Mouse (Mus musculus): ENCODE data around the gene Eef2kmt.
"Not testable (repeated sequence)": the region's sequence is repeated elsewhere in the genome, so short reads cannot be mapped to it uniquely, and the experiment has no call there.

The Eef2kmt gene

DNA sequence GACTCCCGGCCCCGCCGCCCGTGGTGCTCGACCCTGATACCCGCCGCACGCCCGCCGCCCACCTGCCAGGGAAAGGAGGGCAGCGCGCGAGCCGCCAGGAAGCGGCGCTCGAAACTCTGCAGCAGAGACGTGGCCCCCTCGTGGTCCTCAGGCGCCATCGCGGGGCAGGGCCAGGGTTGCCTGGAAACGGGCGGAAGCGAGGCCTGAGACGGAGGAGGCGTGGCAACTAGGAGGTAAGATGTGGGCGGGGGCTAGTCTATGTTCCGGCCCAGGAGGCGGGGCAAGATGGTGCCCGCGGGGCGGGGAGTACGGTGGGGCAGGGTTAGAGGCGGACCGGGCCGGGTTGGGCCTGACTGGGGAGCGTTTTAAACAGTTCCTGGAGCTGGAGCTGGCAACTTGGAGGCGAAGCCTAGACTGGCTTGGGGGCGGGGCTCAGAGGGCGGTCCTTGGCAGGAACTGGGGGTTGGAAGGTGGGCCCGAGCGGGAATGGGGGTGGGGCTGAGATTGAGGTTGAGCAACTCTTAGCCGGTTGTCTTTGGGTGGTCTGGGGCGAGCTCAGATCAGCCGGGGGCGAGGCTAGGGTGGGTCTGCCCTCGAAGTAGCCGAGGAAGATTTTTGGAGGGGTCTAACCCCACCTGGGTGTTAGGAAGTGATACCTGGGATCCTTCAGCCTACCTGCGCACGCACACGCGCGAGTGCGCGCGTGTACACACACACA is at the start of gene Eef2kmt:
Gene Eef2kmt (minus strand): TSS at position 205 of the 718 bp plus-strand sequence.
- peak; percentile 90 to 95 for DNase-seq

DNA sequence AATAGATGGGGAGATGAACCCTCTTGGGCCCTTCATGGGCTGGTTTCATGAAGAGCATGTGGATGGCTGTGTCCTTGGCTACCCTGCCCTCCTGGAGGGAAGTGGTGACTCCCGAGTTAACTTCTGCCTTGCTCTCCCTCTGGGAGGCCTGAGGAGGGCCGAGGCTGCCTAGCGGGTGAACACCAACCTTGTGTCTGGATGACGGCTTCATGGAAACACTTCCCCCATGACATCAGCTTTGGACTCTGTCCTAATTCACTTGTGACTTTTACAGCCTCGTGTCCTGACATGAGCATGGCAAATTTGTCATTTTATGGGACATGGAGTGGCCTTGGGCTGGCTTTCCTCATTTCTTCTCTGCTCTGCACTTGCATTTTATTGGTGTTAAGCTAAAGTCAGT is 39.5 kb upstream of the Eef2kmt start:
- DNase-seq, result no peak

DNA sequence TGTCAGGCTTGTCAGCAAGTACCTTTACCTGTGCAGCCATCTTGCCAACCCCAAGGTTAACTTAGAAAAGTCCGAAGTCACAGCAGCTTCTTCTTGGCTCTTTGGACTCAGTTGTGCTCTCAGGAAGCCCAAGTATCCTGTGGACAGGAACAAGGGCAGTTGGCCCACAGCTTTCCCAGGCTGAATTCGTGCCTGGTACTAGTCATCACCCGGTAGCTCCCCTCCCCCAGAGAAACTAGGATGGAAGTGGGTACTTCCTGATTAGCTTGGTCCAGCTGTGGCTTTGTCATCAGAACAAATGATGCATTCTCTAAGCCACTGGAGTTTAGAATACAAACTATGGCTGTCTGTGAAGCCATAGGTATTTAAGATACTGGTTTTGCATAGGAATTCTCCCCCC is 29.6 kb upstream of the Eef2kmt start:
- DNase-seq, result no peak

DNA sequence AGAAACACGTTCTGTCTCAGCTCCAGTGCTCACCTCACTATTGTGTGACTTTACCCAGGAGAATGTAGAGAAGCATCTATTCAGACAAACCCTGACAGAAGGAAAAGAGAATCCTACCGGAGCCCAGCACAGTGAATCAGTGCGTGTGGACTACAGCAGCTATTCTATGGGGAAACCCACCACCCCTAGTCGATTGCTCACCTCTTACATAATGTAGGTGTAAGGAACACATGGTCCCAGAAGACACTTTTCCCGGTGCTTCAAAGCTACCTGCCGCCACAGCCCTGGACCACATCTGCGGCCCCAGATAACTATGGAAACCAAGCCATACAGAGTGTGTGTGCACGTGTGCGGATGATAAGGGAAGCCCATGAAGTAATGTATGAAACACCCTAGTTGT is 26.9 kb upstream of the Eef2kmt start:
- DNase-seq, result no peak

DNA sequence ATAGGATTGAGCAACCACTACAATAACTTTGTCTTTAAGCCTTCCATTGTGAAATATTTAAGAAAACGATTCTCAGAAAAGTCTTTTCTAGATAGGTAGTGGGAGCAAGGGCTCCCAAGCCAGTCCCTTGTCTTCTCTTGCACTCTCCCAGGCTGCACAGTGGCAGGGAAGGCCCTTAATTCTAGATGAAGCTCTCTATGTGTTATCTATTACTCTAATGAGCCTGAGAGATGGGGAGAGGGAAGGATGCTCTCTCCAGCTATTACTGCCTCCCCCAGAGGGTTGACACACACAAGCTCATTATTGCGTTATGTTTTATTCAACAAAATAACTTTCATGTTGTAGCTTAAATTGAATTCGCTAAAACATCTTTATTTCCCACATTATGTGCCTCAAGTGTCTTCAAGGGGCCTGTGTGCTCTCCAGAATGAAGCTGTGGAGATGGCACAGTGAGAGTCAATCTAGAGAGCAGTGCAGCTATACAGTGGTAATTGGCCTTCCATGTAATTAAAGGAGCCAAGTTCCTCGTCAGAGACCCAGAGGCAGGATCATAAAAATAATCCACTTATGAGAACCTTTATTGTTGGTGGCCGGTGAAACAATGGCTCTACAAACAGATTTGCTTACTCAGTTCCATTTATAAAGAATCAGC is 23.9 kb upstream of the Eef2kmt start:
- no peak for DNase-seq

DNA sequence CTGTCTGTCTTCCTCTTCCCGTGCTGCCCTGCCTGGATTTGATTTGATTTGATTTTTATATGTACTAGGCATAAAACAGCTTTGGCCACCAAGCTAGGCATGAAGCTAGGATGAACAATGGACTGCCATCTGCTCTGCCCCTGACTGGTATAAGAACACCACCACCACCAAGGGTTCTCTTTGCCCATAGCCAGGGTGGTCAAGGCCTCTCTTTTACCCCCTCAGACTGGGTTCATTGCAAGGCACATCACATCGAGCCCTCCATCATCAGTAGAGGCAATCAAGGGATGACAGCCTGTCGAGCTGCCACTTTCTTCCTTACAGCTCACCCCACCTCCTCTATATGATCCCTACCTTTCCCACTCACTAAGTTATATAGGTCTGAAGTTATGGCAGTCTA is 16.6 kb upstream of the Eef2kmt start:
- no peak for DNase-seq

DNA sequence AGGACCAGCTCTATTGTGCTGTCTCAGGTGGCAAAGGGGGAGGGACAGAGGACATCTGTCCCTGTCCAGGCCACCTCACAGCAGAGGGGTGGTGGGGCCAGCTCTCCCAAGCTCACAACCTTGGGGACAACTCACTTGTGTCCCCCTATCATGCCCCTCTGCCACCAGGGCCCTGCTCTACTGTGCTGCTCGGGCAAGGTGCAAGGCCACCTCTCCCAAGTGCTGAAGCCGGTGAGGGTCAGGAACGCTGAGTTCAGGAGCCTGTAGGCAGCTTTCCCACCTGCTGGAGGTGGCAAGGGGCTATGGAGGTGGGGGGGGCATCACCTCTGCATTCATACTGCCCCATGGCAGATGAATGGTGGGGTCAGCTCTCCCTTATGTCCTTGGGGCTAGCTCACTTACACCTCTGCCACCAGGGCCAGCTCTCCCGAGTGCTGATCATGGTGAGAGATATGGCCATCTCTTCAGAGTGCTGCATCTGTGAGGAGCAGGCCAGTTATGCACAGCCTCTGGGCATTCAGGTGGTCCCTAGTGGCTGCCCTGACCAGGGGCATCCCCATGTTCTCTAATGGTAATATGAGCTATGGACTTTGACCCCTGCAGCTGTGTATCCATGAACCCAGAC is 15.7 kb upstream of the Eef2kmt start:
- no peak for DNase-seq

DNA sequence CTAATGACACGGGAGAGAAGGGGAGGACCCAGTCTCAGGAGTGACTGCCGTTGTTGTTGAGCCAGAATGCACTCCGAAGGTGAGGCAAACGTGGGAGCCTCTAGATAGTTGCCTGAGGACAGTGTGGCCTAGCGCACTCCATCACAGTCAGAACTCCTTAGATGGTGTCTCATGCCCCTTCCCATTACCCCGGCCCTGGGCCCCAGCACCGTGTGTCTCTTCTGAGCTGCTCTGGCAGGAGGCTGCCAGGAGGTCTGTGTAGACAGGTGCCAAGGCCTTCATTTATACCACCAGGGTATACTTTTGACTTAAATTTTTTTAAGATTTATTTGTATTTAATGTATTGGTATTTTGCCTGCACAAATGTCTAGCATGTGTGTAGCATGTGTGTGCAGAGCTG is 8.1 kb upstream of the Eef2kmt start:
- DNase-seq, result no peak

DNA sequence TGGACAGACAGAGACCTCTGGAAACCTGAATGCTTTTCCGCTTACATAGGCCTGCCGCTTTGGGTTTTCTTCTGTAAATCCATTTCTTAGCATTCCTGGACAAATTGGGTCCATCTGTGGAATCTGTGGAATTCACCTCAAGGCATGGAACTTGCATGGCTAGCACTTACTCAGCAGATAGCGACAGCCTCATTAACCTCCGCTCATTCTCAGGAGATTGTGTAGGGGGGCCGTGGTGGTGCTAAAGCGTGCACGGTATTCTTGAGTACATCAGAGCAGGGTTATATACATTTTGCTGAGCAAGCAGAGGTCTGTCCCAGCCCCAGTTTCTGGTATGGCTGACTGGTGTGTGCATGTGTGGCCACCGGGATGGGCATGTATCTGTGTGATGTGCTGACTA is 7.4 kb upstream of the Eef2kmt start:
- no peak for DNase-seq

DNA sequence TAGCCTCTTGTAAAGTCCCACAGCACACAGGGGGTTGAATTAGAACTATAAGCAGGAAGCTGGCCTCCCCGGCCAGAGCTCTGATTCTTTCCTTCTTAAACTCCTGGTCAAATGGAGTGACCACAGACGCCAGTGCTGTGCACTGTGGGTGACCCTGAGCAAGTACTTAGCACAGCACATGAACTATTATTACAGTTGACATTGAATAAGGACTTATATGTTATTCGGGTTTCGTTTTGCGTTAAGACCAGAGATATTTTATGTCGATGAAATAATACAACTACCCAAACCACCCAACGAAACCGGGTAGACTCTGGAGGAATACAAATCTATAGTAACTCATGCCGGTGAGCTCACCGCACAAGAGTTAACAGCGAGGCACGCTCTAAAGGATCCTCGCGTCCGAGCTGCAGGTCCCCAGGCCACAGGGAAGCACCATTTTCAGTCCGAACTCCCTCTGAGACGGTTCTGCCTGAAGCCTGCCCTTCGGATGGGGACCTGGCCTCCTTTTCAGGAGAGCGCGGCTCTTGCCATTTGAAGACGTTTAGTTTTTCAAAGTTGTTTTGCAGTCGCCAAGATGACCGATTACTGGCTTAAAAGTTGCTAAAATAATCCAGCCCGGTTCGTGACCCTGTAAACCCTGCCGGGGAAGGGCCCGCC is 572 bp downstream of the Eef2kmt start:
- DNase-seq, result no peak

DNA sequence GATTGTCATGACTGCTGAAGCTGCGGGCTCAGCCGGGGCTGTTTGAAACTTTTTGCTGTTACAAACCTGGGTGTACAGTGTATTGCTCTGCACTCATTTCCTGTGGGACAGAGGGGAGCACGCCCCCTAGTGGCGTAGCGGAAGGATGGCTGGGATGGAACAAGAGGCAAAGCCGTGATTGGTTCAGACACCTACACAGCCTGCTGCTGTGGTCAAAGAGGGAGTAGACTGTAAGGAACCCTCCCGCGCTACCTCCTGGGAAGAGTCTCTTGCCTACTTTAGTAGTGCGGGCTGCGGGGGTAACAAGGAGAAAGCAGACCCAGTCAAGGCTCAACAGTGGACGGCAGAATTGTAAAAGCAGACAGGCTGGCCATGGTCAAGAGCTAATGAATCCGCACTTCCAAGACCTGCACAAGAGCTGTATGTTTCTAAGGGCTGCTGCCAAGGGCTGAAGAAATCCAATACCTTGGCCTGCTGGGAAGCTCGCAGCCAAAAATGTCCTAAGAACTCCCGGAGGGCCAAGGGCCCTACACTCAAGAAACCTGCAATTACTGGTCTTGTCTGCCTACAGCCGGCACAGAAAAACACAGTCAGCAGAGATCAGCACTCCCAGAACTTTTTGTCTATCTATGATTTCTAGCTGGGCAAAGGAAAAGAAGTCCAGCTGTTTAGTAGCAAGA is 1.3 kb downstream of the Eef2kmt start:
- peak; percentile 51 to 73 for DNase-seq

DNA sequence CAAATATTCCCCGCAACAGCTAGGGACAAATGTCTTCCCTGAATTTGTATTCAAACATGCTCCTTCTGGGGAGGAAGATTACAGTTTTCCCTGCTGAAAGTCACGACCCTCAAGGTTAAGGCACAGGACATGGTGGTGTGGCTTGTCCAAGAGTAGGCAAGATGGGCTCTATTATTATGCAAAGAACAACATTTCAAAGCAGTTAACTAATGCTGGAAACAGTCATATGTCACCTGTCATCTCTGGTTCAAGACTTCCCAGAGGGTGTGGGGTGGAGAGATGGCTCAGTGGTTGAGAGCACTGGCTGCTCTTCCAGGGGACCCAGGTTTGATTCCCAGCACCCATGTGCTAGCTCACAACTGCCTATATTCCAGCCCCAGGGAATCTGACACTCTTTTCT is 3.5 kb downstream of the Eef2kmt start:
- no peak for DNase-seq

DNA sequence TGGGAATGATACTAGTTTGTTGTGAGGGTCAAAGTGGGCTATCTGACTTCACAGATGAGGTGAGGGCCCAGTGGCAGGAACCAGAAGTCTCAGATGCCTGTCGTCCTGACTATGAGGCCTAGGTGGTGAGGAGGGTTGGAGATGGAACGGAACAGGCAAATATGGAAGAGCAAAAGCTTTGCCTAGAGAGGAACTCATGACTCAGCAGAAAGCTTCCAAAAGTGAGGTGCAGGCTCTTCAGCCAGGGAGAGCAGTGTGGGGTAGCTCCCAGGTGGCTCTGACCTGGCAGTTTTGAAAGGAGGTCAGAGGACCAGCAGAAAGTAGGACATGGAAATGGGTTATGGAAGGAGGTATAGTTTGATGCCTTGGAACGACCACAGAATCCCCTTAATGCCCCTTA is 4.9 kb downstream of the Eef2kmt start:
- DNase-seq, result no peak

DNA sequence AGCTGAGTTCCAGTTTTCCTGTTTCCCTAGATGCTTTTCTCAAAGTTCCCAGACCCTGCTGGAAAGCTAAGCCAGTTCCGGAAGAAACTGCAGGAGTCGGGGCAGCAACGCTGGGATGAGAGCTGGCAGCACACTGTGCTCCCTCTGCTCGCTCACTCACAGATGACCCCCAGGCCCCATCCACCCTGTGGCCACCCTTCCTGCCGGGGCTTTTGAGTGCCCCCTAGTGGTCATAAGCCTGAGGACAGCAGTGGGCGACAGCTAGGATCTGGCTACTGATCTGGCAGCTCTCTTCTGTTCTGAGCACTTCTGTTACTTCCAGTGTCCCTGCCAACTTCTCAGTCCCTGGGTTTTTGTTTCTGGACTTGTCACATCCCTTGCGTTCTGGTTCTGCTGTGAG is 11.4 kb downstream of the Eef2kmt start:
- peak; percentile 50 to 70 for DNase-seq

DNA sequence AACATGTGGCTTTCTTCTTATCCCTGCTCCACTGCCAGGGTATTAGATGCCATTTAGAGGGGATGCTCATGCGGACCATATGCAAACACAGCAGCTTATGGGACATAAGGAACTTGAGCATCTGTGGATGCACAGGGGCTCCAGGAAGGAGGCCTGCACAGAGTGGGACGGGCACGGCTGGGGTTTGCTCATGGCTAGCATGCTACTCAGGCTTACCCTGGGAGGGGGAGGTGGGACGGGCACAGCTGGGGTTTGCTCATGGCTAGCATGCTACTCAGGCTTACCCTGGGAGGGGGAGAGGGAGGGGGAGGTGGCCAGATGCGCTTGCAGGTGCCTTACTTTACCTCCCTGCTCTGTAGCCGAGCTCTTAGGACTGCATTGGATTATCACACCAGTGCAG is 12.9 kb downstream of the Eef2kmt start:
- DNase-seq, result no peak

DNA sequence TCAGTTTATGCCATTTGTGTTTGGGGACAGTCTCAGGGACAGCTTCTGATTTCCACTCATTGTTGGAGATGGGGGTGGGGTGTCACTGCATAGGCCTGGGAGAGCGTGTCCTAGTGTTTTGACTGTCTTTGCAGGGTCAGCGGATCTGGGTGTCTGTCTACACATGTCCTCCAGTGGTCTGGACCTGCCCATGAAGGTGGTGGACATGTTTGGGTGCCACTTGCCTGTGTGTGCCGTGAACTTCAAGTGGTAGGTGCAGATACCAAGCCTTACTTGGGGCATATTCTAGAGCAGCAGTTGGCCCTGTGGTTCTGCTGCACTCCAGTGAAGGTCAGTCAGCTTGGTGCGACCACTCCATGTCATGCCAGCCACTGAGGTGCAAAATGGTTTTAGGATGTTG is 13.4 kb downstream of the Eef2kmt start:
- no peak for DNase-seq

DNA sequence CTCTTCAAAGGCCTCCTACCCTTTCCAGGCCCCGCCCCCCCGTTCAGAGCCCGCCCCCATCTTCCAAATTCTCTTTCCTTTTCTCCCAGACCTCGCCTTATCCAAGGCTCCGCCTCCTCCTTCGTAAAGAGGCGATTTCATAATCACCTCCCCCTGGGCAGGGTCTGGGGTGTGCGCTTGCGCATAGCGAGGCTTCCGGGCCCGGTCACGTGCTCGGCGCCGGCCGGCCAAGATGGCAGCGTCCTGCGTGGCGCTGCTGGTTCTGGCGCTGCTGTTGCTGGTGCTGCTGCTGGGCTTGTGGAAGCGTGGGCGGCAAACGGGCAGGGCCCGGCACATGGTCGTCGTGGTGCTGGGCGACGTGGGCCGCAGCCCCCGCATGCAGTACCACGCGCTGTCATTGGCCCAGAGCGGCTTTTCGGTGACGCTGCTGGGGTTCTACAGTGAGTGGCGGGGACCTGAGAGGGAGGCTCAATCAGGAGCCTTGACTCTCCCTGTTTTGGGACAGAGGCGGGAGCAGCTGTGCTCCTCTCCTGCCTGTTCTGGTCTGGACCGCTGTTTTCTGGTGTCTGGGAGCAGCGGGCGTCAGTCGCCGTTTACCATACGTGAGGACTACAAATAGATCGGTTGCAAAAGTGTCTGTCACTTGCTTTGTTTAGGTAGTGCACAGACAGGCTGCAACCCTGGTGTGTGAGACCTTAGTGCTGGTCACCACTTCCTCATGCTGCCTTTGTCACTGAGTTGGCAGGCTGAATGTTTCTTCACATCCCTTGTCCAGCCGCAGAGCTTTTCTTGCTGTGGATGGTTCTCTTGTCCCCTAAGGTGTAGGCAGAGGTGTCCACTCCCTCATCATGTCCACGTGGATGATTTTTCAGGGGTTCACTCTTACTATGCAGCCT is 22.1 kb downstream of the Eef2kmt start, which contains the start of gene Alg1:
Gene Alg1 (plus strand): TSS at position 204 of the 896 bp plus-strand sequence.
- DNase-seq, result peak; percentile 94 to 97

DNA sequence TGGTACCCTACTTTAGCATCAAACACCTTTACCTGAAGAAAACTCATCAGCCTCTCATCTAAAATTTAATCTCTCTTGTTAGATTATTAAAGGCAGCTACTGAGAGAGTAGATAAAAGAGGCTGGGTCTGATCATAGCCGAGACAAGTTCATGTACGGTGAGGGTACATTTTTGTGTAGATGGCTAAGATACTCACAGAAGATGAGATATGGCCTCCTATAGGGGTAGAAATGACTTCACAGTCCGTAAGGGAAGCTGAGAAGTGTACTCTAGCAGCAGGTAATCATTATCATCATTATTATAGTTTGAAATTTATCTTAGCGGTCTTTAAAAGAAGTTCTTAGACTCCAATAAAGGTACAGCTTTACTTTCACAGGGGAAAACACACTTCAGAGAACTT is 22.8 kb downstream of the Eef2kmt start:
- DNase-seq, result no peak

DNA sequence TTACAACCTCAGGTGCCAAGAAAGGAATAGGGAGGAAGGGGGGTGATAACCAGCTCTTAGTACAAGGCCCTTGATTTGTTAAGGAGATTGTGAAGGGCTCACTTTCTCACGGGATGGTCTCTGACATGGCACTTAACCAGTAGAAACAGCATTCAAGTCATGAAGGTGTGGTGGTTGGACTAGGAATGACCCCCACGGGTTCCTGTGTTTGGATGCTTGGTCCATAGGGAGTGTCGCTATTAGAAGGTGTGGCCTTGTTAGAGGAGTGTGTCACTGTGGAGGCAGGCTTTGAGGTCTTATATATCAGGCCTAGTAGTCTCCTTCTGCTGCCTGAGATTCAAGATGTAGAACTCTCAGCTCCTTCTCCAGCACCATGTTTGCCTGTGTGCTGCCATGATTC is 27.7 kb downstream of the Eef2kmt start:
- DNase-seq, result not testable (repeated sequence)

DNA sequence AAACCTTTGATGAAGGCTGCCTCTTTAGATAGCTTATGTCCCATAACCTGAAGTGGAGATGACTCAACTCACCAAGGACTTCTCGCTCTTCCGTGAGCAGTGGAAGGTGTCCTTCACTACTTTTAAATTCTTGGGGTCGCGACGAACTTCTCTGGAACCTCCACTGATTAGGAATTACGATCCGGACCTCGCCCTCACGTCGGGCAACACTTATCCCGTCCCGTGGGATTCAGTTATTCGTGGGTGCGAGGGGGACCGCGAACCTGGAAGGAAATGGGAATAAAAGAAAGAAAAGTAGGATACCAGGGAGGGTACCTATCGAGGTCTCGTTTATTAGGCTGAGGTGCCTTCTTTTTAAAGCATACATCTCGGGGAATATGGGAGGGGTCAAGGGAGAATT is 28.3 kb downstream of the Eef2kmt start:
- not testable (repeated sequence) for DNase-seq

DNA sequence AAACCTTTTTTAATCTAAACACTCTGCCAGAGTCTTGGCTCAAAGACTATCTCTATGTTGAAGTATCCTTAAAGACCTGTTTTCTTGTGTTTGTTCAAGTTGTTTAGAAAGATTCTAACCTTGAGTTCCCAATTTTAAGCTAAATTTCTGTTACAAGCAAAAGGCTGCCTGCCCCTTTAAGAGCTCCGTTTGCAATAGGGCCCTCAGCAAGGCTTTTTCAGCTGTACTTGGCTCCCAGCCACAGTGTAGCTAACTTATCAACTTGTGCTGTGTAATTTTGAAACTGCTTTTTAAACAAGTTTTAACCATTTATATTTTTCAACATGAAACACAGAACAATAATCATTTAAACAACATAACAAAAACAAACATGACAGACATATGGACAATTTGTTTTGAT is 29.2 kb downstream of the Eef2kmt start:
- DNase-seq, result not testable (repeated sequence)

DNA sequence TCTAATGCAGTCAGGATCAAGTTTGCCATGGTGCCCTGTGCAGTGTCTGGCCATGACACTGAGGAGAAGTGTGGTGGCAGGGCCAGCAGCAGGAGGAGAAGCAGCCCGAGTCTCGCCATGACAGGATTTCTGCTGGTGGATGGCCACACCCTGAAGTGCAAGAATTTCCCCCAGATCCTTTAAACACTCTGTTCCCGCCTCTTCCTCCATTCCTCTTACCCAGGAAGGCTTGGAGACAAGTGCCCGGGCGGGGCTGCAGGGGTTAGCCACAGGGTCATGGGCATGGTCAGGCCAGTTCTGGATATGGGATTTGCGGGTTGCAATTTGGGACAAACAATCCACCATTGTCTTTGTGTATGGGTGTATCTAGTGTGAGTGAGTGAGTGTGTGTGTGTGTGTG is 33.6 kb downstream of the Eef2kmt start, which contains the start of gene AU021092:
Gene AU021092 (minus strand): TSS at position 160 of the 400 bp plus-strand sequence.
- DNase-seq, result no peak

Data from cerebellum, postnatal 25 days (tissue).